Mouse (Mus musculus) spleen, postnatal 14 days (tissue): ENCODE data around the gene Emc8.

ENCODE experiments used
- DNase-seq, 2 experiments: peaks; one replicate each; pipeline ENCODE4 v3.0.0; 2021 to 2022; ENCODE audit warnings: low spot score in 2 of 2

Gene Emc8

DNA sequence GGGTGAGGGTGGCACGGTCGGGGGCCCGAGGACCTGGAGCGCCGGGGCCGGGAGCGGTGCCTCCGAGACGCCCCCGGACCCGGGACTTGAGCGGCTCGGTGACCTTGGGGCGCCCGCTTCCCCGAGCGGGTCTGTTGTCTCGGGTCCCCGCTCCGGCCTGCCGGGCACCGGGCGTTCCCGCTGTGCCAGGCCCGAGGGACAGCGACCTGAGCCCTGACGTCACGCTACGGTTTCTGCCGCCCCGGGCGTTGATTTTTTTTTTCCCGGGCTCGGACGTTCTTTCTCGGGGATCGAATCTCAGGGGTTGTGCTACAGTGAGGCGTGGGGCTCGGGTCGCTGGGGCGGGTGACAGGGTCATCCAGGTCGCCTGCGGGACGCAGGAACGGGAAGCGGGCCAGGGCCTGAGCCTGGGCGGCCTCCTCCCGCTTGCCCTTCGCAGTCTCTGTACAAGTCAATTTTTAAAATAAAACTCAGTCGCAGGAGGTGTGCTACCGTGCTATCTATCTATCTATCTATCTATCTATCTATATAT is at the start of gene Emc8:
TSS of gene Emc8 (minus strand) at position 200 of the 532 bp plus-strand sequence.
- peak in 1 of 2 experiments; percentile 27 for DNase-seq

DNA sequence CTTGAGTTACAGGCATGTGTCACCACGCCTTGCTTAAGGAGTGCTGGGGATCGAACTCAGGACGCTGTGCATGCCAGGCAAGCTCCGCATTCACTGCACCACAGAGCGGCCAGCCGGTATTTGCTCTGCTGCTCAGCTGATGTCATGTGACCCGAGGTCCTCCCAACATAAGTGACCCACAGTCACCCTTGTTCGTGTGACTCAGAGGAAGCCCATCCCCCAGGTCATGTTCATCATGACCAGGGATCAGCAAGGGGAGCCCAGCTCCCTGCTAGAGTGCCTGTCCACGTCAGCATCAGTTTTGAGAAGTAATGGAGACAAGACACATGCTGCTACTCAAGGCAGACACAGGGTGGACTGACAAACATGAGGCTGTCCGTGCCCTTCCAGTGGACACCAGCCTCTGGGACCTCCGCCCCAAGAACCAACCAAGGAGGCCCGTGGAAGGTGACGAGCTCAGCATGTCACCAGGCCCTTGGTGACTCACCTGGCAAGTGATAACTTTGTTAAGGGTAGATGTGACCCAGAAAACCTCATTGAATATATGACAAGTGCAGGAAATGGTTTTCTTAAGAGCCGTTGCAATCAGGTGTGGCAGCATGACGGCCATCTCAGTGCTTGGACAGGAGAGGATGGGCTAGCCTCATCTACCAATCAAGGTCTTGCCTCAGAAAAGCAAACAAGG is 47.8 kb upstream of the Emc8 start:
- DNase-seq: no peak

DNA sequence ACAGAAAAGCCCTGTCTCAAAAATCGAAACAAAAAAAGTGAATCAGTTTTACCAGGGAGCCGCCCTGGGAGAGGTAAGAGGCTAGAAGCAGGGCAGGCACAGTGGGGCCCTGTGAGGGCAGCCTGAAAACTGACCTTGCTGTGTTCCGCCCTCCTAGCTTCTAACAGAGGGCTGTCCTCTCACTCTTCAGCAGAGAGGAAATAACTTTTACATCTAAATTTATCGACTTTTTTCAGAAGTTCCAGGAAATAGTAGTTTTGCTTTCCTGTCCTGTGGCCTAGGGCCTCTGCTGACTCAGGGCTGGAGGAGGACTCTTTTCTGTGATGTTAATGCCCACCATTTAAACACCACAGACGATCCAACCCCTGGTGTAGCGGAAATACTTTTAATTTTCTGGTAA is 46.8 kb upstream of the Emc8 start:
- no peak for DNase-seq

DNA sequence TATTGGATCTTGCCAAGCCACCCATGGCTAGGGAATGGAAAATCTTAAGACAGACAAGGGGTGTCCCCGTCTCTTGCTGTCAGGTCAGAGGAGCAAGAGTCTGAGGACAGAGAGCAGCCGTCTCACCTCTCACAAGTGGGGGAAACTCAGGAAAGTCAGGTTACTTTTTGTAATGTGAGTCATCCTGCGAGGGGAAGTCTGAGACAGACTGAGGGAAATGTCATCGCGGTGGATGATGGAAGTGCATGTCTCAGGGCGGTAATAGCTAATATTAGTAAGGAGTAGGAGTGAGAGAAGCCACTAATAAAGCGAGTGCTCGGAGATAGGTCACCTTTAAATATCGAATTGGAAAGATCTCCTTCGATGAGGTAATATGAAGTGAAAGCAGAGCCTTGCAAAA is 40.8 kb upstream of the Emc8 start:
- DNase-seq: no peak

DNA sequence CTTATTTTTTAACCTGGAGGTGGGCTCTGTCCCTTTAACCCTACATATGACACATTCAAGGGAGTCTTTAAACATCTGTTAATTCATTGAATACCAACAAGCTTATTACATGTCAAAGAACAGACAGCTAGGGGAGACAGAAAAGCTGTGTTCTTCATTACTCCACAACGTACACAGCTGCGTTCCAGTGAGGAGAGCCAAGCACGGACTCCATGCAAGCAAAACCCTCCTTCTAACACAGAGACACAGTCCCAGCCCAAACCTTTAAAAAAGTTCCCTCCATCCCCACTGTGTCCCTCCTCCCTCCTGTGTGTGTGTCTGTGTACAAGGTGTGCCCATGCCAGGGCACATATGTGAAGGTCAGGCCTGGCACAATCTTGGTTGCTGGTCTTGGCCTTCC is 37.8 kb upstream of the Emc8 start:
- no peak for DNase-seq

DNA sequence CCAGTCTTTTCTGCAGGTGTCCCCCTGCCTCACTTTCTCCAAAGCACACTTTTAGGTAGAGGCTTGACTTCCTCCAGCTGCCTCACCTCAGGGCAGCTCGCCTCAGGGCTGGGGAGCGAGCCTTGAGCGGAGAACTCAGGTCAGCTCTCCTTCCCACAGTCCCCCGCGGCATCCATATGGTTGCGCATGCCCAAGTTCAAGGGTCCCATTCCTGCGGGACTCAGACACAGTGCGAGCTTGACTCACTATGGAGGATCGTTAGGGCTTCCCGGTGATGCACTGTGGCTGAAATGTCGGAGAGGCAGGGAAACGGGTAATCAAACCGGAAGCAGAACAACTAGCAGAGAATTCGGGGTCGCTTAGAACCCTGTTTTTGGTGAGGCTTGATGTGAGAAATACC is 36.8 kb upstream of the Emc8 start:
- DNase-seq: no peak

DNA sequence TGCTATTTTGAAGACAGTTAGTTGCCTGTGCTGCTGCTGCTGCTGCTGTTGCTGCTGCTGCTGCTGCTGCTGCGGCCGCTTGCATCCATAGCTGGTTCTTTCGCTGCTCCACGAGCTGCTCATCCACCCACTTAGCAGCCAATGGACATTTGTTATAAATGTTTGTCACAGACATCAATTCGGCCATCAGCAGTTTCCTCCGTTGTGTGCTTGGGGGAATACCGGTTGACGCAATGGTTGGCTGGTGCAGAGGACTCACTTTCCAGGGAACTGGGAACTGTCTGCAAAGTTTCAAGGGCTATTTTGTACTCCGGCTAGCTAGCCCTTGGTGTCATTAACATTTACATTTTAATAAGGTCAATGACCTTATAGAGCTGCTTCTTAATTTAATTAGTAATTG is 35.8 kb upstream of the Emc8 start:
- no peak for DNase-seq

DNA sequence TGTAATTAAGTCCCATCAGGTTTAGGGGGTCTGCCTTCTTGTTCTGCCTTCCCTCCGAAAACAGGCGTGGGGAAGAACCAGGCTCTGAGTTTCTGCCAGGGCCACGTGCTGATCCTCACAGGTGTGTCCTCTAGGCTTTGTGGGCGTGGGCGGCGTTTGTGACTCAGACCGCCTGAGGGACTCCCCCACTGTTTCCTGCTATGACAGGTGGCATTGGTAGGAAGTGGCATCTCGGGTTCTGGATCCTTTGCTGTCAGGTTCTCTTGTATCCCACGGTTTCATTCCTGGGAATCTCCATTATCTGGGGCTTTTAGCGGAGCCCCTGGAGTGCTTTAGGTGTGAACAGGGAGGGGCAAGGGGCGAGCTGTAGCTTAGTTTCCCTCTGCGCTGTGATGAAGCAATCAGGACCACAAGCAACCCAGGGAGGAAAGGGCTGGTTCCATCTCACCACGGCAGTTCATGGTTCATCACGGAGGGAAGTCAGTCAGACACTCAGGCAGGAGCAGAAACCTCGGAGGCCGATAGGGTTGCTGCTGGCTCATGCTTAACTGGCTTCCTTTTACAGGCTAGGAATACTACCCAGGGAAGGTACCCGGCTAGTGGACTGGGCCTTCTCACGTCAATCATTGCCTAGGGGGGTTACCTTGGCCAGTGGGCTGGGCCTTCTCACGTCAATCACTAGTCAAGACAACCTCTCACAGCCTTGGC is 33.5 kb upstream of the Emc8 start:
- DNase-seq: peak; percentile 45 to 52

DNA sequence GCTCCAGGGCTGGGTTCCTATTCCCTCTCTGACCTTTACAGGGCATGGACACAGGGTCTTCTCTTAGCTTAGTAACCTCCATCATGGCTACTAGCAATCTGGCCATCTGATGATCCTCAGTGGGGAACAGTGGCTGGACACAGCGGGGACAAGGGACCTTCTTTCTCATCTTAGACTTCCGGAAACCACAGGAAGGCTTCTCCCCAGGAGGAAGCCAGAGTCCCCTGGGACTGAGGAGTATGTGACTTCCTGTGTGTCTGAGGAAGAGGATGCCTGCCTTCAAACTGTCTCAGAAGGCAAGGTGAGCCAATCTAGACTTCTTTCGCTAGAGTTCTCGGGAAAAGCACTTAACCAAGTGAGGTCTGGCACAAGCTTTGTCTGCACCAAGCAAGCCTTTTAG is 31.7 kb upstream of the Emc8 start:
- no peak for DNase-seq

DNA sequence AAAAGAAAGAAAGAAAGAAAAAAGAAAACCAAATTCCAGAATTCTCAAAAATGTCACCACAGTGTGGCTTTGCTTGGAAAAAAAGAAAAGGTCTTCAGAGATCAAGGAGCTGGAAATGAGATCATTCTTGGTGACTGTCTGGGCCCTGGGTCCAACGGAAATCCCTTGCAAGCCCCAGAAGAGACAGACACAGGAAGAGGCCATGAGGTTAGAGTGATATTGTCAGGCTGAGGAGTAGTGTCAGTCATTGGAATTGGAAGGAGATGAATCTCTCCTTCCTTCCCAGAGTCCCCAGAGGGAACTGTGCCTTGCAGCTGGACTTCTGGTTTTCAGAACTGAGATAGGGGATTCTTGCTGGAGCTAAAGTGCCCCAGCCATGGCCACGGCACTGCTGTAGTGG is 31.2 kb upstream of the Emc8 start:
- no peak for DNase-seq

DNA sequence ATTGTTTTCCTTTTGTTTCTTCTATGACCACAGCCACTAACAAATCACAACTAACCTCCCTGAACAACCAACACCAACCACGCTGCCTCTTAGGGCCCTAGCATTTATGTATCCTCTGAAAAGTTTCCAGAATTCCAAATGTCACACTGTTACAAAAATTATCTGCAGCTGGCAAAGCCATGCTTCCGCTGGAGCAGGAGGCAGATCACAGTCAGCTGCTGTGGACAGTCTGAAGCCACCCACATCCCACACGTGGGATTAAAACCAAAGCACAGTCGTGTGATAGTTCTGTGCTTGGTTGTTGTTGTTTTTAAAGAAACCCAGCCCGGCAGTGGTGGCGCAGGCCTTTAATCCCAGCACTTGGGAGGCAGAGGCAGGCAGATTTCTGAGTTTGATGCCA is 30.7 kb upstream of the Emc8 start:
- DNase-seq: no peak

DNA sequence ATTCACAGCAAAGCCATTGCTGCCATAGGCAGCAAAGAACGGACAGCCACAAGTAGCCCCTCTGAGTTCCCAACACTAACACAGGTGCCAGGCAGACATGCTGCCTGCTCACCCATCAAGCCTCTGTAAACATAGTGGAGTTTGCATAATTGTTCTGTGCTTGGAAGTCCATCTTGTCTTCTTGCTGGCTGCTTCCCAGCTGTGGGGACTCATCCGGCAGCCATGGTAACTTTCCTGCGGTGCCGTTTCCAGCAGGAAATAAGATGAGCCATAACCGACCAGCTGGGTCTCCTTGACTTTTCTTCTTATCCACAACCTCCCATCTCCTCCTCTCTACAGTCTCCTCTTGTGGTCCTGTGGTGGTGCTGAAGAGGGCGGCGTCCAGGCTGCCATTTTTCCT is 30.1 kb upstream of the Emc8 start:
- no peak for DNase-seq

DNA sequence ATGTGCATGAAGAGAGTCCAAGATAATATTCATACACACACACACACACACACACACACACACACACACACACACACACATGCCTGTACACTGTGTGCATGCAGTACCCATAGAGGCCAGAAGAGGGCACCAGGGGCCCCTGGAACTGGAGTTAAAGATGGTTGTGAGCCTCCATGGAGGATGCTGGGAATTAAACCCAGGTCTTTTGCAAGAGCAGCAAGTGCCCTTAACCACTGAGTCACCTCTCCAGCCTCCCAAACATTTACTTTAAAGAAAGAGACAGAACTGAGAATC is 29.6 kb upstream of the Emc8 start:
- peak in 1 of 2 experiments; percentile 38 for DNase-seq

DNA sequence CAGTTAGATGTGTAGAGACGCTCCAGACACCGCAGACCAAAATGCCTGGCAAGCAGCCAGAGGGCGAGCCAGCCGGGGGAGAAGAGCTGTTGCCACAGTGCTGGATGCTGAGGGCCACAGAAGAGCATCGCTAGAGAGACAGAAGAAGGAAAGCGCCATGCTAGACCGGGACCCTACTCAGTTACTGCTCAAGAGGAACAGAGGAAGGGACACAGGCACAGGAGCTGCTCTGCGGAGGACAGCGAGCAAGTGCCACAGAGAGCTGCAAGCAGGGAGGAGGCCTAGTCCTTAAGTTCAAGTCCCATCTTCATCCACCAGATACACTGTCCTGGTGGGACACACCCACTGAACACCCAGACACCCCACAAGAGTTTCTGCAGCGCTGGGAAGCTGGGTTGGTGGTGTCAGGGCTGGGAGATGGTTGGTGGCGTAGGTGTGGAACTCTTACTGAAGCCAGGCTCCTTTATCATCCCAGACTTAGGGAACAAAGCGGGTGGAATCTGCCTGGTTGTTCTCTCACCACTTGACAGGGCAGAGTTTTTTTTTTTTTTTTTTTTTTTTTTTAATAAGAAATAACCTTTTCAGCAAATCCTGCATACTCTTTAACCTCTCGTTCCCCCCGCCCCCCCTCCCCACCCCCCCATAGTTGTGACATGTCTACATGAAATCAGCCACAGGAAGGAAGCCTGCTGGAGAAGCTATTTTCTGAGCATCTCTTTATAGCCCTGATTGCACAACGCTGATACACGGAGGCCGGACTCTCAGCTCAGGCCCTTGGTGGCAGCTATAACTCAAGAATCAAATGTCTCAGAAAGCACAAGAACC is 29.0 kb upstream of the Emc8 start:
- DNase-seq: peak in 1 of 2 experiments; percentile 31

DNA sequence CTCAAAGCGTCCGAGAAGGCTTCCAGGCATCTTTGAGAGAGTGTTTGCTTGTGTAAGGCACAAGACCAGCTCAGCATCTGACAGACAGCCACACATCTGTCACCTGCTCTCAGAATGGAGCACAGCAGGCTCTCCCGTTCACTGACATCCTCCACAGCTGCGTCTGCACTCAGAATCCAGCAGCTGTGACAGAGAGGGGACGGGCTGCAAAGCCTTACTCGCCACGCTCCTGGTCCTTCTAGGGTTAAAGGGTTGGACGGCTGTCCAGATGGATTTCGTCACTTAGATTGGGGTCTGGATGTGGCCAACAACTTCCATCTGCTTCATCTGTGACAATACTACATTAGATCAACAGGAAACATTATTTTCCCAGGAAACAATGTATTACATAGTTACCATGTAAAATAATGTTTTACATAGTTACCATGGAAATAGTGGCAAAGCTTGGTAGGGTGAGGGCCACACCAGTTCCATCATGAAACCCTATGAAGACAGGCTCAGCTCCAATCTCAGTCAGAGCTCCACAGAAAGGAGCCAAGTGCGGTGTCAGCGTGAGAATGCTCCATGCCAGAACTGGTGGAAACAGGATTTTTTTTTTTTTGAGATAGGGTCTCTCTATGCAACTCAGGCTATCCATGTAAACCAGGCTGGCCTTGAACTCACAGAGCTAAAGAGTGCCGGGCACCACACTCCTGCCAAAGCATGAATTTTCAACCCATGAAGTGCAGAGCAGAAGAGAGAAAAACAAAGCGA is 28.2 kb upstream of the Emc8 start:
- DNase-seq: no peak

DNA sequence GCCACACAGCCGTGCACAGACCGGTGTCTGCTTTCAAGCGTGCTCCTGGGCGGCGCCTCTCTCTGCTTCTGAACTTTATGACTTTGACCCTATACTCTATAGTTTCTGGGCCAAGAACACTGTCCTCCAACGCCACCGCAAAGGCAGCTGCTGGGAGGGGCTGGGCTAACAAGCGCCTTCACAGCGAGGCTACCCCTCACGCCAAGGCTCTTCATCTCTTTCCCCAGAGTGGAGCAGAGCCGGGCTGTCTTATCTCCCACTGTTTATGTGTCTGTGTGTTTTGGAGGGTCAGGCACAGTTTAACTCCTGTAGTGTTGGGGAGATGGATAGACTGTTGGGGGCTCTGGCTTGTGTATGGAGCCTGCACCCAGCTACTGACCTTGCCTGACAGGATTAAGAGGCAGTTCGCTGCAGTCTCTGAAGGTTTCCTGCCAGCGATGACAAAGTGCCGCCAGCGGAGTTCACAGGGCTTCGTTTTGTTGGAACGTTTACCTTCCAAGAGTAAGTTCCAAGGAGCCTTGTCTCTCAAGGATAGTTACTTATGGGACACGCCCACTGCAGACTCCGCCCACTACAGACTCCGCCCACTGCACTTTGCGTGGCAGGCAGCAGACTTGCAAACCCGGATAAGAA is 25.6 kb upstream of the Emc8 start:
- DNase-seq: no peak

DNA sequence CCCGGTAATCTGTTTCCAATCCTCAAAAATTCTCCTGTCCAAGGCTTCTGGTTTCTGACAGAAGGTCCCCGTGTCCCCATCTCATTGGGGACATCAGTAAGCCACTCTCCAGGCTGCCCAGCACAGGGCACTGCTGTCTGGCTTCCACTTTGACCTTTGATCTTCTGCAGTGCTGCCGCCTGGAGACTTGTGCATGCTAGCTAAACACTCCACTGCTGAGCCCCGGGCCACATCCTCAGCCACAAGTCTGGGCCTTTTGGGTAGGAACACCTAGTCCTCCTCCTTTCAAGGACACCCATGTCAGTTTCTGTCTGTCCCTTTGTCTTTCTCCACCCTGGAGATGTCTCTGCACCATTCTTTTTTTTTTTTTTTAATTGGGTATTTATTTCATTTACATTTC is 24.6 kb upstream of the Emc8 start:
- DNase-seq: no peak

DNA sequence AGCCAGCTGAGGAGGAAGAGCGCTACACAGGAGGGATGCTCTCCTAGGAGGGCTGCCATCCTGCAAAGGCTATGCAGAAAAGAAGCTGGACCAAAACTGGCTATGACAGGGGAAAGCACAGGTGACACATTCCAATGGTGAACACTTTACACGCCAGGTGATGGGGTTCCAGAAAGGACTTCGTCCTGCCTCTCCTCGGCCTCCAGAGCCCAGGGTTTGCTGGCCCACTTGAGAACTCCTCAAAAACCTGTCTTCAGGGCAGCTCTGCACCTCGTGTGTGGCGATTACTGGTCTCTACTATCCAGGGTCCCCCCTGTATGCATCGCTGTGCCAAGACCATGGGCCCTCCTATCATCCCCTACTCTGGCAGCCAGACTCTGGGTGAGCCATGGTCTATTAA is 20.1 kb upstream of the Emc8 start:
- DNase-seq: no peak

DNA sequence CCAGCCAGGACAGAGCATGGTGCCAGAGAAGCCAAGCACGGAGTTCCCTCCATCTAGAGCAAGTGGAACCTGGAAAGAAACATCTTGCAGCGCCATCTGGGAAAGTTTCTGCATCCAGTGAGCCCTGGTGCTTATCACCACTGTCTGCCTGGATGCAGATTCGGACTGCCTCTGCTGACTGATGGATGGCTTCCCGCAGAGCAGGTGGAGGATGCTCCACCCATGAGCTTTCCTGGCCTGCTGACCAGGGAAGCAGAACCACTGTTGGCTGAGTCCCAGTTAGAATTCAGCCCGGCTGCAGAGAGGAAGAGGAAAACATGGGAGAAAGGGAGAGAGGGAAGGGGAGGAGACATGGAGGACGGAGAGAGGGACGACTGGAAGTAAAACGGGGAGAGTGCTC is 19.4 kb upstream of the Emc8 start:
- DNase-seq: no peak

DNA sequence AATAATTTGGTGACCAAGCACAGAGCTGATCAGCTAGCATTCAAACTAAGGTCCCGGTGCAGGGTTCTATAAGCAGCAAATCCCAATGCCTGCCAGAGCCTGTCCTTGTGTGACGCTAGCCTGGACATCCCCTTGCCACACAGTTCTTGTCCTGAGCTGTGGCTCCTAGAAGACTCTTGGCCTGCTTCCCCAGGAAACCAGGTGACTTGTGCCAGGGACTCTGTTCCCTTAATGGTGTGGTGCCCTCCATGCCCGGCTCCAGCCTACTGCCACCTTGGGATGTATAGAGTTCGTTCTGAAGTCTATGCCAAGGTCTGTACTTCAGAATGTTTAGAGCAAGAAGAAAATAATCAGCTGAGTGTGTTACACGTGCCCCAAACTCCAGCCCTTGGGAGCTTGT is 18.2 kb upstream of the Emc8 start:
- no peak for DNase-seq

DNA sequence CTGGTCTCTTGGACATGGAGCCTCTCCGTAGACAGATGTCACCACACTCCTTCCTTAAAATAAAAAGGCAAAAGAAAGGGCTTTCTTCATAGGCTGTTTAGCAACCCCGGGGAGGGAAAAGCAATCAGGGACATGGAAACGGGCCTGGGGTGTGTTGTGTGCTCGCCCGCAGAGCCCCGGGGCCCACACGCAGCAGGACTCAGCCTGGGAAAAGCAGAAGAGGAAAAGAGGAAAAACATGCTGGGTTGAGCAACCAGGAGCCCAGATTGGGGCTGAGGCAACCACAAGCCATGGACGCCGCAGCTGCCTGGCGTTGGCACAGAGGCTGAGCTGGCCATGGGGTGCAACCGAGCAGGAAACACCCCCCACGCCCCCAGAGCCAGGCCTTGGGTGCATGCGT is 17.7 kb upstream of the Emc8 start:
- no peak for DNase-seq

DNA sequence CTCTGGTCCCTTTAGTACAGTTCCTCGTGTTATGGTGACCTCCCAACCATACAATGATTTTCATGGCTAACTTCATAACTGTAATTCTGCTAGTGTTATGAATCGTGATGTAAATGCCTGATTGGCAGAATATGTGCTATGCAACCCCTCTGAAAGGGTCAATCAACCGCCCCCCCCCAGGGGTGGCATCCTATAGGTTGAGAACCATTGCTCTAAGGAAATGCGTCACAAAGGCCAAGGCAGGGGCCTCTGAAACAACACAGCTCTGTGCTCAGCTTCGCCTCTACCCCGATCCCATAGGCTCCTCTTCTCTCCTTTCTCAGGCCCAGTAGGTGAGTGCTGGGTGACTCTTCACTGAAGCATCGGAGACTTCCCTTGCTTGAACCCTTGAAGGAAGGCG is 17.2 kb upstream of the Emc8 start:
- no peak for DNase-seq
